Mouse (Mus musculus): ENCODE results near the gene Parg.
A peak's percentile ranks its signal among the peaks of the same experiment; 100 is the strongest.

- TF ChIP-seq CTCF (IDR thresholded peaks at IDR 0.05; ENCODE audit: low read depth) (peak; percentile 50), EP300 (optimal IDR thresholded peaks at IDR 0.05) (no peak)
These were observed 40.7 kb downstream of the Parg start for GRCm38 (mm10) chr14:32242401-32242800.

Data from stomach, postnatal 0 days (tissue).